9 mouse cellular contexts compared by ENCODE assay signal in the genomic region with DNA sequence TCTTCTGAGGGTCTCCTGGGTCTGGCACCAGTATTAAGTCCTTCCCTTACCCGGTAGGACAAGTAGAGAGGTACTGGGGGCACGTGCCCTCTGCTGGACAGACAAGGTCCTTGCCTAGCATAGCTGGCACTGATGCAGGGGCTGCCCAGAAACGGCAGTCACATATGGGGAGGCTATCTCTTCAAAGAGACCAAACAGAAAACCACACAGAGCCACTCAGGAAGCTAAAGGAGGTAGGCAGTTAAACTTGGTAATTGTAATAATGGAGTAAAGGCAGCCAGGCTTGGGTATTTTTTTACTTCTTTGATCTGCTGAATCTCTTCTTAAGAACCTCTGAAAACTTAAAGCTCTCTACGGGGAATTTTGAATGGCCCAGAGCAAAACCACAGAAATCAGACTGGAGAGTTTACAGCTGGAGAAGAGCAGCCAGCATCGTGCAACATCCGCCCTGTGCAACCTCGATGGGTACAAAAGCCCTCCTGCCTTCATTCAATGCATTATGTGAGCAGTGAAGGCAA. TPM values are rescaled to one million over a fixed set of nuclear protein-coding genes. Genes with fewer than 3 reads are reported as not detected.
DNase-seq lines count a peak whose midpoint lies in the region; ATAC-seq and TF ChIP-seq lines count a peak whose summit lies in the region.
"Had no signal": no experiment of that assay in that cellular context is flagged by ENCODE, and none has a peak within 500 bp of the region (broad histone marks: within the 10 kb centered on the region; RNA-seq: fewer than 3 reads in every experiment).

No protein-coding gene starts in this region.

- H3K27me3 ChIP-seq in embryonic facial prominence, embryonic 10.5 days (replicated peaks; ENCODE audit: low read depth, poor library complexity, severe bottlenecking) = no peaks in the 10 kb centered on the region
- no peaks in the 10 kb centered on the region for H3K27me3 ChIP-seq in limb, embryonic 10.5 days (ENCODE audit: low read depth, poor library complexity, severe bottlenecking)
- no peaks in the 10 kb centered on the region for H3K27me3 ChIP-seq in myocyte (ENCODE audit: control insufficient read depth, insufficient read depth, insufficient read length)
- H3K27me3 ChIP-seq: midbrain, embryonic 12.5 days had no signal

- H3K27ac ChIP-seq in embryonic facial prominence, embryonic 10.5 days (replicated peaks) = peak overlapping the region; percentile 54
- H3K27ac ChIP-seq in limb, embryonic 10.5 days = peak overlapping the region; percentile 59; the same call in 1 of the 2 replicates
- H3K27ac ChIP-seq: midbrain, embryonic 12.5 days had no signal

- peak overlapping the region; percentile 57 for H3K4me2 ChIP-seq in myocyte (ENCODE audit: low read depth)
- H3K4me2 ChIP-seq: midbrain, embryonic 12.5 days had no signal

- H3K9me3 ChIP-seq in embryonic facial prominence, embryonic 10.5 days = no peaks in the 10 kb centered on the region
- no peaks in the 10 kb centered on the region for H3K9me3 ChIP-seq in limb, embryonic 10.5 days (replicated peaks)
- H3K9me3 ChIP-seq: midbrain, embryonic 12.5 days had no signal

- peaks cover 43% of the 10 kb centered on the region for H3K4me1 ChIP-seq in embryonic facial prominence, embryonic 10.5 days
- peaks cover 25% of the 10 kb centered on the region for H3K4me1 ChIP-seq in limb, embryonic 10.5 days

- ATAC-seq in CD4-positive, CD25-positive, alpha-beta regulatory T cell, adult 4 months = peak; percentile 72

- no peak for TF ChIP-seq POLR2A in myocyte (IDR thresholded peaks at IDR 0.05; ENCODE audit: insufficient read length, low read depth)

- intact Hi-C loops in gastrocnemius, postnatal 14 days (cut with DNase I; ENCODE audit: low total_unique reads) = no loop called here
- intact Hi-C loops in left cerebral cortex, postnatal 25 days (cut with DNase I) = no loop called here

- H3K79me2 ChIP-seq in myocyte (ENCODE audit: control insufficient read depth, insufficient read depth) = peaks cover 45% of the 10 kb centered on the region

- H3ac ChIP-seq in myocyte (ENCODE audit: control insufficient read depth, insufficient read length) = no peak overlapping the region

- no peaks in the 10 kb centered on the region for H3K36me3 ChIP-seq in embryonic facial prominence, embryonic 10.5 days (replicated peaks)
- H3K36me3 ChIP-seq in limb, embryonic 10.5 days = no peaks in the 10 kb centered on the region
- H3K36me3 ChIP-seq in myocyte (ENCODE audit: control insufficient read depth, insufficient read depth) = no peaks in the 10 kb centered on the region
- H3K36me3 ChIP-seq: midbrain, embryonic 12.5 days had no signal

- peak; percentile 50 for DNase-seq in gastrocnemius, postnatal 14 days
- no peak for DNase-seq in gastrocnemius, postnatal 25 days
- peak; percentile 37 for DNase-seq in embryonic facial prominence, embryonic 10.5 days (ENCODE audit: low spot score)
- no peak for DNase-seq in limb, embryonic 10.5 days (ENCODE audit: low spot score)
- no peak for DNase-seq in left cerebral cortex, postnatal 25 days (ENCODE audit: low spot score in 2 of 2)
- DNase-seq in right cerebral cortex, adult 18-20 months = no peak

- no peak overlapping the region for H3K4me3 ChIP-seq in embryonic facial prominence, embryonic 10.5 days
- no peak overlapping the region for H3K4me3 ChIP-seq in limb, embryonic 10.5 days
- no peak overlapping the region for H3K4me3 ChIP-seq in myocyte
- H3K4me3 ChIP-seq: midbrain, embryonic 12.5 days had no signal

- 45% methylated on average over 7 of the region's 7 CpGs for WGBS in embryonic facial prominence, embryonic 10.5 days
- 55% methylated on average over 7 of the region's 7 CpGs for WGBS in limb, embryonic 10.5 days

TF ChIP-seq in myocyte, 11 proteins besides CTCF, POLR2A, EP300 and RAD21:
- TF ChIP-seq REST (IDR thresholded peaks at IDR 0.05; ENCODE audit: insufficient read depth, insufficient read length) (no peak), POLR2AphosphoS2 (IDR thresholded peaks at IDR 0.05; ENCODE audit: insufficient read length, low read depth) (no peak), USF1 (IDR thresholded peaks at IDR 0.05; ENCODE audit: low read depth) (peak; percentile 75)
TF ChIP-seq in myocyte: peak in this region for 1.

RNA-seq across cellular contexts. Expression of gene Cyth1, which starts 16.0 kb away (rescaled TPM):
- 10 to 100 TPM; 23.3 to 31.2 TPM for total RNA-seq in gastrocnemius, postnatal 14 days (2021)
- total RNA-seq in gastrocnemius, postnatal 25 days (2021) = 10 to 100 TPM; 30.0 to 32.3 TPM
- 10 to 100 TPM; 34.7 to 59.5 TPM for polyA plus RNA-seq in CD4-positive, CD25-positive, alpha-beta regulatory T cell, adult 4 months (2017; shearing (Covaris generic))
- polyA plus RNA-seq in embryonic facial prominence, embryonic 10.5 days (2016; fragmentation: Nextera tagmentation; extraction: Ambion mirVana) = 15.5 and 15.8 TPM in 2 replicates
- 17.9 and 22.6 TPM in 2 replicates for polyA plus RNA-seq in limb, embryonic 10.5 days (2016; fragmentation: Nextera tagmentation; extraction: Ambion mirVana)
- 16.1 TPM for polyA plus RNA-seq in myocyte (2012; fragmentation: generic; extraction: Trizol)
- total RNA-seq in left cerebral cortex, postnatal 25 days (2021) = 10 to 100 TPM; 64.9 to 70.1 TPM

RNA-seq across cellular contexts. Expression of gene Usp36, which starts 57.7 kb away (rescaled TPM):
- total RNA-seq in gastrocnemius, postnatal 14 days (2021) = 1 to 10 TPM; 9.8 TPM
- 10 to 100 TPM; 11.9 to 12.8 TPM for total RNA-seq in gastrocnemius, postnatal 25 days (2021)
- polyA plus RNA-seq in CD4-positive, CD25-positive, alpha-beta regulatory T cell, adult 4 months (2017; shearing (Covaris generic)) = 10 to 100 TPM; 21.1 to 33.0 TPM
- polyA plus RNA-seq in embryonic facial prominence, embryonic 10.5 days (2016; fragmentation: Nextera tagmentation; extraction: Ambion mirVana) = 24.1 and 24.2 TPM in 2 replicates
- 25.6 and 27.4 TPM in 2 replicates for polyA plus RNA-seq in limb, embryonic 10.5 days (2016; fragmentation: Nextera tagmentation; extraction: Ambion mirVana)
- 19.5 TPM for polyA plus RNA-seq in myocyte (2012; fragmentation: generic; extraction: Trizol)
- total RNA-seq in left cerebral cortex, postnatal 25 days (2021) = 10 to 100 TPM; 23.5 to 29.6 TPM

Comparison
In these comparisons a context has a peak if more than half of its experiments do, and no peak if none do; other contexts are left out.
1. DNase-seq: peak in gastrocnemius, postnatal 14 days (single experiment) and embryonic facial prominence, embryonic 10.5 days (single experiment); none in gastrocnemius, postnatal 25 days (single experiment), limb, embryonic 10.5 days (single experiment), left cerebral cortex, postnatal 25 days (0 of 2) and right cerebral cortex, adult 18-20 months (single experiment).